Mouse (Mus musculus): ENCODE data around the gene Zfp618. TPM values are rescaled to one million over a fixed set of nuclear protein-coding genes. Genes with fewer than 3 reads are reported as not detected.

Gene Zfp618
- polyA plus RNA-seq, 1 experiment, result 1.5 TPM

DNA sequence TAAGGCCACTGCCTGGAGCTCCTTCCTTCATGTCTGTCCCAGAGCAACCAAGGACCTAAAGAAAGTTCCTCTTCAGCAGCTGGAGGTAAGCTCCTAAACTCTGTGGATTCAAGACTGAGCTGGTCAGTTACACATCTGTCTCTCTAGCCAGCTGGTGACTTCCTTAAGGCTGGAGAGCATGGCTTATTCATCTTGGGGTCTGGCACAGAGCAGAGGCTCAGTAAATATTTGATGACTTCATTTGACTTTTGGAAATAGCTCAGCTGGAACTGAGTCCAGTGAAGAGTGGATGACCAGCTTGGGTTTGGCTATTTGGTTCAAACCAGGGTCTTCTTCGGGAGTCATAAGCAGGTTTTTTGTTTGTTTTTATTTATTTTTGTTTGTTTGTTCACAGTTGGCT lies 6.6 kb downstream of the Zfp618 start:
- 49% methylated on average over 1 of the region's 1 CpGs for WGBS
- H3K4me1 ChIP-seq (ENCODE audit: control insufficient read depth, insufficient read depth, low read length), result no peaks in the 10 kb centered on the region
- H3K4me3 ChIP-seq (replicated peaks; ENCODE audit: extremely low read depth, low read depth, low read length), result no peak overlapping the region
- DNase-seq, result no peak
- TF ChIP-seq POLR2A (IDR thresholded peaks at IDR 0.05; ENCODE audit: borderline replicate concordance, extremely low read depth, low read depth, low read length) (no peak), CTCF (IDR thresholded peaks at IDR 0.05; ENCODE audit: insufficient read depth, low read length) (no peak)

DNA sequence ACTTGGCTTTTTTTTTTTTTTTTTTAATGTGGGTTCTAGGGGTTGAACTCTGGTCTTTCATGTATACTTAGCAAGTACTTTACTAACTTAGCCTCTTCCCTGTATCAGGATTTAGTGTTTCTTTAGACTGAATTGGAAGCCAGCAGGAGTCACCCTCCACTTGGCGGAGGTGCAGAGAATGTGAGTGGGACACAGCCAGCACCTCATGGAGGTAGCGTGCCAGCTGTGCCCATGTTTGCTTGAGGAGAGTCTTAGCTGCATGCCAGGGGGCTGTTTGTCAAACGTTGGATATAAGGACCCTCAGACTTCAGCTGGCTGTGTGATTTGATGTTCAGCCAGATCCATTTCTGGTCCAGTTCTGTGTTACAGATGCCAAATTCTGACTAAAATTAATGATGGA lies 7.7 kb downstream of the Zfp618 start:
- WGBS, result 57% methylated on average over 3 of the region's 3 CpGs
- Histone ChIP-seq H3K4me3 (replicated peaks; ENCODE audit: extremely low read depth, low read depth, low read length) (no peak overlapping the region), H3K4me1 (ENCODE audit: control insufficient read depth, insufficient read depth, low read length) (no peaks in the 10 kb centered on the region)
- TF ChIP-seq CTCF (IDR thresholded peaks at IDR 0.05; ENCODE audit: insufficient read depth, low read length) (no peak), POLR2A (IDR thresholded peaks at IDR 0.05; ENCODE audit: borderline replicate concordance, extremely low read depth, low read depth, low read length) (no peak)
- DNase-seq, result no peak

DNA sequence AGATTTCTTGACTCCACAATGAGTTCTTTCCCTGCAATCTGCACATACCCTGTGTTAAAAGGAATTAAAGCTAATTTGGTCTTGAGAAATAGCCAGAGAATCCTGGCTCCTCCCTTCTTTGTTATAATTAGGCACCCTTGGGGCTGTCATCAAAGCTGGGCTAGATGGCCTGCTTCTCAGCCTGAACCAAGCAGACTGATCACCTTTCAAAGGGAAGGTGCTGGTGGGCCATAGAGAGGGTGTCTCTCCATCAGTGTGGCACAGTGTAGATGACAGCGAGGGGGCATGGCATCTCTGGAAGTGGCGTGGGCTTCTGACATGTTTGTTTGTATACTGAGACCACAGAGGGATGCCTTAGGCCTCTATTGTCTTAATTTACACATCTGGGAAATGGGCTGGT lies 9.5 kb downstream of the Zfp618 start:
- TF ChIP-seq CTCF (IDR thresholded peaks at IDR 0.05; ENCODE audit: insufficient read depth, low read length) (no peak), POLR2A (IDR thresholded peaks at IDR 0.05; ENCODE audit: borderline replicate concordance, extremely low read depth, low read depth, low read length) (no peak)
- no peaks in the 10 kb centered on the region for H3K4me1 ChIP-seq (ENCODE audit: control insufficient read depth, insufficient read depth, low read length)
- no peak overlapping the region for H3K4me3 ChIP-seq (replicated peaks; ENCODE audit: extremely low read depth, low read depth, low read length)
- no peak for DNase-seq
- WGBS, result 90% methylated on average over 2 of the region's 2 CpGs

DNA sequence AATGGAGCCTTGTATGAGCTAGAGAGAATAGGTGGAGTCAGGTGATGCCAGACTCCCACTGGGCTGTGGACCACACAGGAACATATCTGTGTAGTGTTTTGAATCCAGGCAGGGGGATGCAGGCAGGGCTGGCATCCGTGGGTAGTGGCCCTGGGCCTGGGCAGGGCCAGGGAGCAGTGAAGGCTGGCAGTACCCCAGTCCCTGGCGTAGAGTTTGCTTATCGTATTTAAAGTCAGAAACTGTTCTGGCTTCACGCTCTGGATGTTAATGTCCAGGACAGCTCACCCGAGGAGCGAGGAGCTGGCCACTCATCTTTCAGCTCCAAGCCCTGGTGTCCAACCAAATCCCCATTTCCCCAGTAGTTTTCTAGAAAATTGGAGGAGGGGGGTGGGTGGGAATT lies 10.2 kb downstream of the Zfp618 start:
- H3K4me3 ChIP-seq (replicated peaks; ENCODE audit: extremely low read depth, low read depth, low read length), result no peak overlapping the region
- no peak for DNase-seq
- WGBS, result 82% methylated on average over 6 of the region's 6 CpGs
- H3K4me1 ChIP-seq (ENCODE audit: control insufficient read depth, insufficient read depth, low read length), result no peaks in the 10 kb centered on the region
- TF ChIP-seq CTCF (IDR thresholded peaks at IDR 0.05; ENCODE audit: insufficient read depth, low read length) (no peak), POLR2A (IDR thresholded peaks at IDR 0.05; ENCODE audit: borderline replicate concordance, extremely low read depth, low read depth, low read length) (no peak)

DNA sequence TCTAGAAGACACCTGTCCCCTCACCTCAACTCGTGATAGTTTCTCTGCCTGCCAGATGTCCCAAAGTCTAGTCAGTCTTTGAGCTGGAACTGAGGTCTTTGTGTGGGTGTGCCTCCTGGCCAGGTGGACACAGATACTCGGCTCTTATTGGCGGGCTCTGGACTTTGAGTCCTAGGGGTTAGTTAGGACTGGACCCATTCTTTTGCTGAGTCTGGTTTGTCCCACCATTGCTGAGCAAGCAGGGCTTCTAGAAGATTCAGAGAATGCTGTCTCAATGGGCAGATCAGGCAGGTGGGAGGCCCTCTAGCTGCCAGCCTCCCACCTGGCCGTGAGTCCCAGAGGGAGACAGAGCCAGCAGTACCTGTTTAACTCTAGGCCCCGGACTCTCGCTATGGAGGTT lies 12.1 kb downstream of the Zfp618 start:
- no peak for DNase-seq
- 88% methylated on average over 6 of the region's 6 CpGs for WGBS
- Histone ChIP-seq H3K4me1 (ENCODE audit: control insufficient read depth, insufficient read depth, low read length) (no peaks in the 10 kb centered on the region), H3K4me3 (replicated peaks; ENCODE audit: extremely low read depth, low read depth, low read length) (no peak overlapping the region)
- no peak for TF ChIP-seq POLR2A (IDR thresholded peaks at IDR 0.05; ENCODE audit: borderline replicate concordance, extremely low read depth, low read depth, low read length)
- TF ChIP-seq CTCF (IDR thresholded peaks at IDR 0.05; ENCODE audit: insufficient read depth, low read length), result no peak

DNA sequence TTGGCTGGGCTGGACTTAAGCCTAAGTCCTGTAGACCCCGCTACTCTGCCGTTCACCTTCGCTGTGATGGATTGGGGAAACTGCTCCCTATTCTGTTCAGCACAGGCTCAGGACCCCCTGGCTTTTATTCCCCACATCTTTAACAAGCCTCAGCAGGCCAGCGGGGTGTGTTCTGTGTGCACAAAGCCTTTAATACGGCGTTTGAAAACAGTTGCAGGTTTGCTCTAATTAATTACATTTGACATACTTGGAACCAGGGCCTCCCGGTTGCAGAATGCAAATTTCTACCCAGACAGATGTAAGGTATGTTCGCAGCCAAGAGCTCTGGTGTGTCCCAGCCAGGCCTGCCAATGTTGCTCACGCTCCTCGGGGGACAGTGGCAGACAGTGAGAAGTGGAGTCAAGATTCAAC lies 13.1 kb downstream of the Zfp618 start:
- no peaks in the 10 kb centered on the region for H3K4me1 ChIP-seq (ENCODE audit: control insufficient read depth, insufficient read depth, low read length)
- H3K4me3 ChIP-seq (replicated peaks; ENCODE audit: extremely low read depth, low read depth, low read length), result no peak overlapping the region
- DNase-seq, result no peak
- WGBS, result 81% methylated on average over 10 of the region's 10 CpGs
- TF ChIP-seq POLR2A (IDR thresholded peaks at IDR 0.05; ENCODE audit: borderline replicate concordance, extremely low read depth, low read depth, low read length), result no peak

DNA sequence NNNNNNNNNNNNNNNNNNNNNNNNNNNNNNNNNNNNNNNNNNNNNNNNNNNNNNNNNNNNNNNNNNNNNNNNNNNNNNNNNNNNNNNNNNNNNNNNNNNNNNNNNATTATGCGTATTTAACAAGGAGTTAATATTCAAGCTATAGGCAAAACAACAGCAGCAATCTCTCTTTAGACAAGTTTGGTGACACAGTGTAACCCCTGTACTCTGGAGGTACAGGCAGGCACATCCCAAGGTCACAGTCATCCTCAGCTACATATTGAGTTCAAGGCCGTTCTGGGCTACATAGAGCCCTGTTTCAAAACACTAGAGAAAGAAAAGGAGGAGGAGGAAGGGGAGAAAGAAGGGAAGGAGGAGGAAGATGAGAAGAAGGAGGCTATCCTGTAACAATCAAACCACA lies 16.2 kb downstream of the Zfp618 start:
- DNase-seq, result no peak
- 95% methylated on average over 2 of the region's 2 CpGs for WGBS

DNA sequence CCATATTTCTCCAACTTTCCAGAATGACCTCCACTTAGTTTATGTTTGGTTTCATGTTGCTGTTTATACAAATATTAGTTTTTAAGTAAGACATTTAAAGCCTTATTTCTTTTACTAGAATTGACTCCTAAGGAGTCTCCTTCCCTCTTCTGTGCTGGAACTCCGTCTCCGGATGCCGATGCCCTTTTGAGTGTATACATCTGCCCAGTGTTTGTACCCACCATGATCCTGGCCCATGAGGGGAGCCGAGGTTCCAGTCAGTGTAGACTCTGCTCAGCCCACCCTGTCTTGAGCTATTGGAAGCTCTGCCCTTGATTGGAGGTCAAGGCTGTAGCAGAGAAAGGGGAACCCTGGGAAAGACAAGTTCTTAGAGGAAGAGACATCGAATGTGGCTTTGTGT lies 18.2 kb downstream of the Zfp618 start:
- no peak for TF ChIP-seq CTCF (IDR thresholded peaks at IDR 0.05; ENCODE audit: insufficient read depth, low read length)
- no peak for TF ChIP-seq POLR2A (IDR thresholded peaks at IDR 0.05; ENCODE audit: borderline replicate concordance, extremely low read depth, low read depth, low read length)
- Histone ChIP-seq H3K4me1 (ENCODE audit: control insufficient read depth, insufficient read depth, low read length) (no peaks in the 10 kb centered on the region), H3K4me3 (replicated peaks; ENCODE audit: extremely low read depth, low read depth, low read length) (no peak overlapping the region)
- DNase-seq, result no peak
- 90% methylated on average over 5 of the region's 5 CpGs for WGBS

More for the DNA sequence above, 16.2 kb downstream of the Zfp618 start:
- no peak overlapping the region for H3K4me3 ChIP-seq (replicated peaks; ENCODE audit: extremely low read depth, low read depth, low read length)
- no peaks in the 10 kb centered on the region for H3K4me1 ChIP-seq (ENCODE audit: control insufficient read depth, insufficient read depth, low read length)
- TF ChIP-seq POLR2A (IDR thresholded peaks at IDR 0.05; ENCODE audit: borderline replicate concordance, extremely low read depth, low read depth, low read length), result no peak
- TF ChIP-seq CTCF (IDR thresholded peaks at IDR 0.05; ENCODE audit: insufficient read depth, low read length), result no peak

DNA sequence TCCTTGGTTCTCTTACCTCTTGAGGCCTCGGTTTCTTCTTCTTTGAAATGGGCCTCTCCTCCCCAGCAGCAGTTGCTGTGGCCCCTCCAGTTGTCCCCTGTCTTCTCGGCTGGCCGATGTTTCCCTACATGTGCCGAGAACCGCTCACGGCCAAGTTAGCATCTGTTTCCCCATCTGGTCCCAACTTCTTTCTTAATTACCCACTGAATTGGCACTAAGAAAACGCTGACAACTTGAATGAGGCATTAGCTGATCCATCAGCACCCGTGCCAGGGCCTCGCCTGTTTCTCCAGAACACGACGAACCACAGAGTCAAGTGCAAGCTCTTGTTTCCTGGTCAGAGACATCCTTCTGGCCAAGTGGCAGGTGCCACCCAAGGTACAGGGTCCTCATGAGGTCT lies 26.0 kb downstream of the Zfp618 start:
- H3K4me3 ChIP-seq (replicated peaks; ENCODE audit: extremely low read depth, low read depth, low read length), result no peak overlapping the region
- H3K4me1 ChIP-seq (ENCODE audit: control insufficient read depth, insufficient read depth, low read length), result no peaks in the 10 kb centered on the region
- DNase-seq, result no peak
- no peak for TF ChIP-seq POLR2A (IDR thresholded peaks at IDR 0.05; ENCODE audit: borderline replicate concordance, extremely low read depth, low read depth, low read length)
- no peak for TF ChIP-seq CTCF (IDR thresholded peaks at IDR 0.05; ENCODE audit: insufficient read depth, low read length)
- WGBS, result 78% methylated on average over 11 of the region's 11 CpGs

DNA sequence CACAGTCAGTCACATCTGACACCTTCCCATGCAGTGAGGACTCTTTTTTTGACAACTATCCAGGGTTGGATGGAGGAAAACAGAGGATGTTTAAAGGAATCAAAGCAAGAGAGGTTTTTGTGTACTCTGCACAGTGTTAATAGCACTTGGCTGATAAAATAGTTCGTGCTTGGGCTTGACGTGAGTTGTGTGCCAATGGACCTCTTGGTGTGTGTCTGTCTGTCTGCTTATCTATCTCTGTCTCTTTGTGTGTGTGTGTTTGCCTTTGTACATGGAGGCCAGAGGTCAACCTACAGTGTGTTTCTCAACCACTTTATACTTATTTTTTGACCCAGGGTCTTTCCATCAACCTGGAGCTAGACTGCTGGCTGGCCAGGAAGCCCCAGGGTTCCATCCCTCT lies 27.8 kb downstream of the Zfp618 start:
- no peak for TF ChIP-seq CTCF (IDR thresholded peaks at IDR 0.05; ENCODE audit: insufficient read depth, low read length)
- TF ChIP-seq POLR2A (IDR thresholded peaks at IDR 0.05; ENCODE audit: borderline replicate concordance, extremely low read depth, low read depth, low read length), result no peak
- Histone ChIP-seq H3K4me3 (replicated peaks; ENCODE audit: extremely low read depth, low read depth, low read length) (no peak overlapping the region), H3K4me1 (ENCODE audit: control insufficient read depth, insufficient read depth, low read length) (no peaks in the 10 kb centered on the region)
- DNase-seq, result no peak
- 43% methylated on average over 2 of the region's 2 CpGs for WGBS

DNA sequence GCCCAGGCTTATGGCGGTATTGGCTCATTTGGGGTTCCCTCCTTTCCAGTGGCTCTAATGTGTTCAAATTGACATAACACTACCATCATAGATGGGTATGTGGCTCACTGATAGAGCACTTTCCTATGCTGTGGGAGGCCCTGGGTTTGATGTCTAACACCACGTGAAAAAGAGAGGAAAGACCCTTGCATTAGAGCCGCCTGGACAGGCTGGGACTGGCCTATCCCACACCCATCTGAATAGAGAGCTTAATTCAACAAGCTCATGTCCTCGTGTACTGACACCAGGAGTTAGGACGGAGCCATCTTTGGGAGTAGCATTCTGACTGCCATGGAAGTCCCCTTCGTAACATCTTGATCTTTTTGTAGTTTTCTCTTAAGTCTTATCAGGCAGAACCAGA lies 32.2 kb downstream of the Zfp618 start:
- TF ChIP-seq CTCF (IDR thresholded peaks at IDR 0.05; ENCODE audit: insufficient read depth, low read length), result no peak
- no peak for TF ChIP-seq POLR2A (IDR thresholded peaks at IDR 0.05; ENCODE audit: borderline replicate concordance, extremely low read depth, low read depth, low read length)
- WGBS, result 91% methylated on average over 6 of the region's 6 CpGs
- Histone ChIP-seq H3K4me3 (replicated peaks; ENCODE audit: extremely low read depth, low read depth, low read length) (no peak overlapping the region), H3K4me1 (ENCODE audit: control insufficient read depth, insufficient read depth, low read length) (no peaks in the 10 kb centered on the region; the same call in 1 of the 2 replicates)
- DNase-seq, result no peak
